Comparison of ENCODE assay signal across 24 mouse cellular contexts in genomic region chr3:34601116-34601515, GRCm38 (mm10). TPM values are rescaled to one million over a fixed set of nuclear protein-coding genes. Genes with fewer than 3 reads are reported as not detected.
DNase-seq lines count a peak whose midpoint lies in the region; TF ChIP-seq lines count a peak whose summit lies in the region.
"Had no signal": no experiment of that assay in that cellular context is flagged by ENCODE, and none has a peak within 500 bp of the region (broad histone marks: within the 10 kb centered on the region; RNA-seq: fewer than 3 reads in every experiment).

No protein-coding gene starts in this region.

- no peaks in the 10 kb centered on the region for H3K27me3 ChIP-seq in testis, adult 2 months (ENCODE audit: control insufficient read depth, insufficient read depth, low read length)
- H3K27me3 ChIP-seq: forebrain, embryonic 13.5 days; heart, embryonic 12.5 days; intestine, embryonic 15.5 days had no signal

- TF ChIP-seq CTCF in layer of hippocampus, adult 2 months (conservative IDR thresholded peaks at IDR 0.05), result peak; percentile 36
- no peak for TF ChIP-seq CTCF in testis, adult 2 months (IDR thresholded peaks at IDR 0.05; ENCODE audit: control insufficient read depth, insufficient read depth, insufficient replicate concordance, low read depth, low read length)

- H3K4me3 ChIP-seq in layer of hippocampus, adult 2 months, result no peak overlapping the region
- H3K4me3 ChIP-seq in testis, adult 2 months (ENCODE audit: control insufficient read depth, low read depth, low read length), result peak overlapping the region; percentile 10; the same call in 1 of the 2 replicates
- H3K4me3 ChIP-seq: embryonic facial prominence, embryonic 10.5 days; forebrain, embryonic 13.5 days; heart, adult 2 months; heart, embryonic 12.5 days; hindbrain, embryonic 10.5 days; intestine, embryonic 15.5 days had no signal

- H3K27ac ChIP-seq in layer of hippocampus, adult 2 months, result no peak overlapping the region
- H3K27ac ChIP-seq in testis, adult 2 months (ENCODE audit: control insufficient read depth, insufficient read depth, low read depth, low read length), result no peak overlapping the region
- H3K27ac ChIP-seq: embryonic facial prominence, embryonic 10.5 days; forebrain, embryonic 13.5 days; heart, adult 2 months; hindbrain, embryonic 10.5 days; hindbrain, embryonic 14.5 days; intestine, embryonic 15.5 days had no signal

- DNase-seq in layer of hippocampus, adult 2 months (ENCODE audit: low spot score in 2 of 2), result no peak
- DNase-seq in layer of hippocampus, adult 9-10 months (ENCODE audit: low spot score), result no peak
- no peak for DNase-seq in testis, postnatal 14 days (ENCODE audit: low spot score)
- DNase-seq in ZHBTc4 (ENCODE audit: low read depth, low spot score), result peak; percentile 60
- DNase-seq in adrenal gland, postnatal 4 days (ENCODE audit: low spot score in 2 of 2), result no peak
- no peak for DNase-seq in heart, adult 9 months (ENCODE audit: low spot score in 2 of 2)
- DNase-seq: adrenal gland, adult 8-10 months; B cell, adult 2 months; cerebellum, adult 18-20 months; cerebellum, adult 9-11 months; forebrain, postnatal 0 days; gastrocnemius, postnatal 14 days; heart, adult 2 months had no signal

- no peak for TF ChIP-seq POLR2A in testis, adult 2 months (IDR thresholded peaks at IDR 0.05; ENCODE audit: control insufficient read depth, low read depth, low read length)

- no peaks in the 10 kb centered on the region for H3K36me3 ChIP-seq in testis, adult 2 months (ENCODE audit: control insufficient read depth, insufficient read depth, low read length)
- H3K36me3 ChIP-seq: heart, embryonic 12.5 days; intestine, embryonic 15.5 days had no signal

- no peaks in the 10 kb centered on the region for H3K4me1 ChIP-seq in testis, adult 2 months (ENCODE audit: control insufficient read depth, insufficient read depth, low read length)
- H3K4me1 ChIP-seq: embryonic facial prominence, embryonic 10.5 days; forebrain, embryonic 13.5 days; heart, embryonic 12.5 days; hindbrain, embryonic 10.5 days; intestine, embryonic 15.5 days had no signal

RNA-seq across cellular contexts. Expression of gene Sox2, which starts 49.1 kb away (rescaled TPM):
- 10 to 100 TPM; 41.1 to 45.9 TPM for total RNA-seq in layer of hippocampus, adult 2 months (2021)
- 0.05 TPM in 1 of 2 replicates, not detected in the other for polyA plus RNA-seq in testis, adult 2 months (2012; rRNA removed)
- total RNA-seq in adrenal gland, postnatal 4 days (2021), result 1 to 10 TPM in 1 of 2 experiments, under 1 TPM in 1; 0.92 to 1.5 TPM
- total RNA-seq: gastrocnemius, adult 18-20 months; heart, adult 2 months; heart, postnatal 25 days had no signal
- polyA plus RNA-seq: CD4-positive, CD25-positive, alpha-beta regulatory T cell, adult 4 months; gonadal fat pad, adult 2 months had no signal

Comparison
In these comparisons a context has a peak if more than half of its experiments do, and no peak if none do; other contexts are left out.
1. RNA of gene Sox2, which starts 49.1 kb away (total RNA-seq): 41.1 to 45.9 TPM in layer of hippocampus, adult 2 months; 0.92 to 1.5 TPM in adrenal gland, postnatal 4 days; every median in the first group is over 10 times any median in the second.